Mouse (Mus musculus): Measurements from ENCODE around the gene Trim21. TPM values are rescaled to one million over a fixed set of nuclear protein-coding genes. Genes with fewer than 3 reads are reported as not detected.

Trim21 gene
- polyA plus RNA-seq (2015; fragmentation: Nextera tagmentation; extraction: Ambion mirVana): 1.1 and 1.3 TPM in 2 replicates

GRCm38 (mm10) chr7:102564999-102565997 lies at the start of gene Trim21:
Gene Trim21, minus strand, starts transcription at chr7:102565486.

GRCm38 (mm10) chr7:102597378-102598031 lies 32.2 kb upstream of the Trim21 start, which contains the start of gene Olfr552:
Gene Olfr552, plus strand, starts transcription at chr7:102597770.

GRCm38 (mm10) chr7:102591786-102592185 lies 26.5 kb upstream of the Trim21 start, which contains the start of gene Olfr551:
Gene Olfr551, minus strand, starts transcription at chr7:102591886.

GRCm38 (mm10) chr7:102571142-102571541 lies 5.9 kb upstream of the Trim21 start, which contains the start of gene Olfr550:
Gene Olfr550, plus strand, starts transcription at chr7:102571442.

GRCm38 (mm10) chr7:102549570-102549969 lies 15.7 kb downstream of the Trim21 start, which contains the start of gene Olfr549:
Gene Olfr549, plus strand, starts transcription at chr7:102549870.

GRCm38 (mm10) chr7:102540596-102540995 lies 24.7 kb downstream of the Trim21 start, which contains the start of gene Olfr548-ps1:
Gene Olfr548-ps1, plus strand, starts transcription at chr7:102540896.

GRCm38 (mm10) chr7:102534449-102534848 lies 30.8 kb downstream of the Trim21 start, which contains the start of gene Olfr547:
Gene Olfr547, plus strand, starts transcription at chr7:102534749.

Other genes with a start within 250 kb of the Trim21 start
- 179 and 203 TPM in 2 replicates for gene Rrm1, start 123.8 kb downstream of the Trim21 start, polyA plus RNA-seq (2015; fragmentation: Nextera tagmentation; extraction: Ambion mirVana)
- 0.51 and 0.91 TPM in 2 replicates for gene Olfr543, start 83.8 kb downstream of the Trim21 start, polyA plus RNA-seq (2015; fragmentation: Nextera tagmentation; extraction: Ambion mirVana)
- gene Olfr544, start 77.2 kb downstream of the Trim21 start, polyA plus RNA-seq (2015; fragmentation: Nextera tagmentation; extraction: Ambion mirVana): 0.19 and 0.34 TPM in 2 replicates
- 0.08 TPM in 1 of 2 replicates, not detected in the other for gene Olfr545, start 65.9 kb downstream of the Trim21 start, polyA plus RNA-seq (2015; fragmentation: Nextera tagmentation; extraction: Ambion mirVana)
- gene Olfr547, start 30.7 kb downstream of the Trim21 start, polyA plus RNA-seq (2015; fragmentation: Nextera tagmentation; extraction: Ambion mirVana): not detected in 2 replicates
- not detected in 2 replicates for gene Olfr548-ps1, start 24.6 kb downstream of the Trim21 start, polyA plus RNA-seq (2015; fragmentation: Nextera tagmentation; extraction: Ambion mirVana)
- gene Olfr549, start 15.6 kb downstream of the Trim21 start, polyA plus RNA-seq (2015; fragmentation: Nextera tagmentation; extraction: Ambion mirVana): not detected in 2 replicates
- not detected in 2 replicates for gene Olfr550, start 6.0 kb upstream of the Trim21 start, polyA plus RNA-seq (2015; fragmentation: Nextera tagmentation; extraction: Ambion mirVana)
- gene Olfr551, start 26.4 kb upstream of the Trim21 start, polyA plus RNA-seq (2015; fragmentation: Nextera tagmentation; extraction: Ambion mirVana): not detected in 2 replicates
- not detected in 2 replicates for gene Olfr552, start 32.3 kb upstream of the Trim21 start, polyA plus RNA-seq (2015; fragmentation: Nextera tagmentation; extraction: Ambion mirVana)
- gene Olfr553, start 52.7 kb upstream of the Trim21 start, polyA plus RNA-seq (2015; fragmentation: Nextera tagmentation; extraction: Ambion mirVana): not detected in 2 replicates
- not detected in 2 replicates for gene Olfr554, start 72.9 kb upstream of the Trim21 start, polyA plus RNA-seq (2015; fragmentation: Nextera tagmentation; extraction: Ambion mirVana)
- gene Olfr555, start 93.3 kb upstream of the Trim21 start, polyA plus RNA-seq (2015; fragmentation: Nextera tagmentation; extraction: Ambion mirVana): not detected in 2 replicates
- not detected in 2 replicates for gene Olfr556, start 99.4 kb upstream of the Trim21 start, polyA plus RNA-seq (2015; fragmentation: Nextera tagmentation; extraction: Ambion mirVana)
- 3.6 and 4.1 TPM in 2 replicates for gene Trim68, start 121.8 kb upstream of the Trim21 start, polyA plus RNA-seq (2015; fragmentation: Nextera tagmentation; extraction: Ambion mirVana)
- not detected in 2 replicates for gene Olfr557, start 130.4 kb upstream of the Trim21 start, polyA plus RNA-seq (2015; fragmentation: Nextera tagmentation; extraction: Ambion mirVana)
- gene Olfr558, start 136.7 kb upstream of the Trim21 start, polyA plus RNA-seq (2015; fragmentation: Nextera tagmentation; extraction: Ambion mirVana): 0.06 TPM in 1 of 2 replicates, not detected in the other
- gene Olfr33, start 153.6 kb upstream of the Trim21 start, polyA plus RNA-seq (2015; fragmentation: Nextera tagmentation; extraction: Ambion mirVana): not detected in 2 replicates
- gene Olfr559, start 162.0 kb upstream of the Trim21 start, polyA plus RNA-seq (2015; fragmentation: Nextera tagmentation; extraction: Ambion mirVana): not detected in 2 replicates
- not detected in 2 replicates for gene Olfr560, start 193.9 kb upstream of the Trim21 start, polyA plus RNA-seq (2015; fragmentation: Nextera tagmentation; extraction: Ambion mirVana)
- not detected in 2 replicates for gene Olfr78, start 194.0 kb upstream of the Trim21 start, polyA plus RNA-seq (2015; fragmentation: Nextera tagmentation; extraction: Ambion mirVana)
- not detected in 2 replicates for gene Olfr561, start 205.7 kb upstream of the Trim21 start, polyA plus RNA-seq (2015; fragmentation: Nextera tagmentation; extraction: Ambion mirVana)
- gene Olfr564, start 238.0 kb upstream of the Trim21 start, polyA plus RNA-seq (2015; fragmentation: Nextera tagmentation; extraction: Ambion mirVana): not detected in 2 replicates